Mouse (Mus musculus): ENCODE data around the gene Tsc2.

Gene Tsc2

GRCm38 (mm10) chr17:24569837-24570236, 62.6 kb downstream of the Tsc2 start:
- DNase-seq (ENCODE audit: low spot score in 2 of 2), result no peak

- DNase-seq (ENCODE audit: low spot score in 2 of 2), result no peak
Measured at GRCm38 (mm10) chr17:24567034-24567779, 65.2 kb downstream of the Tsc2 start.

- no peak for DNase-seq (ENCODE audit: low spot score in 2 of 2)
Measured at GRCm38 (mm10) chr17:24565792-24566191, 66.6 kb downstream of the Tsc2 start.

GRCm38 (mm10) chr17:24565092-24565491, 67.3 kb downstream of the Tsc2 start:
- no peak for DNase-seq (ENCODE audit: low spot score in 2 of 2)

- DNase-seq (ENCODE audit: low spot score in 2 of 2), result no peak
Measured at GRCm38 (mm10) chr17:24564422-24564821, 68.0 kb downstream of the Tsc2 start.

GRCm38 (mm10) chr17:24563638-24564037, 68.8 kb downstream of the Tsc2 start:
- DNase-seq (ENCODE audit: low spot score in 2 of 2), result no peak

- DNase-seq (ENCODE audit: low spot score in 2 of 2), result no peak
Measured at GRCm38 (mm10) chr17:24561592-24561991, 70.8 kb downstream of the Tsc2 start.

- no peak for DNase-seq (ENCODE audit: low spot score in 2 of 2)
Measured at GRCm38 (mm10) chr17:24560301-24561028, 72.0 kb downstream of the Tsc2 start.

- DNase-seq (ENCODE audit: low spot score in 2 of 2), result no peak
Measured at GRCm38 (mm10) chr17:24559146-24559545, 73.3 kb downstream of the Tsc2 start.

- DNase-seq (ENCODE audit: low spot score in 2 of 2), result no peak
Measured at GRCm38 (mm10) chr17:24558600-24559099, 73.8 kb downstream of the Tsc2 start.

GRCm38 (mm10) chr17:24557091-24557490, 75.3 kb downstream of the Tsc2 start:
- DNase-seq (ENCODE audit: low spot score in 2 of 2), result no peak

GRCm38 (mm10) chr17:24551050-24551444, 81.4 kb downstream of the Tsc2 start:
- DNase-seq (ENCODE audit: low spot score in 2 of 2), result no peak

- DNase-seq (ENCODE audit: low spot score in 2 of 2), result peak; percentile 88 to 91
Measured at GRCm38 (mm10) chr17:24550416-24551049, 81.9 kb downstream of the Tsc2 start.

GRCm38 (mm10) chr17:24549618-24550415, 82.6 kb downstream of the Tsc2 start, which contains the start of gene Pkd1:
Gene Pkd1 (plus strand): TSS chr17:24549834.
- peak; percentile 99 for DNase-seq (ENCODE audit: low spot score in 2 of 2)

GRCm38 (mm10) chr17:24548921-24549617, 83.4 kb downstream of the Tsc2 start:
- DNase-seq (ENCODE audit: low spot score in 2 of 2), result peak in 1 of 2 experiments; percentile 76

- DNase-seq (ENCODE audit: low spot score in 2 of 2), result no peak
Measured at GRCm38 (mm10) chr17:24548435-24548834, 84.0 kb downstream of the Tsc2 start.

- no peak for DNase-seq (ENCODE audit: low spot score in 2 of 2)
Measured at GRCm38 (mm10) chr17:24546234-24546633, 86.2 kb downstream of the Tsc2 start.

Measured in right cerebral cortex, postnatal 10 days (tissue).